Mouse (Mus musculus) brown adipose tissue, adult 24 weeks (tissue): ENCODE results near the gene Slc16a12. TPM values are rescaled to one million over a fixed set of nuclear protein-coding genes. Genes with fewer than 3 reads are reported as not detected.
A peak's percentile ranks its signal among the peaks of the same experiment; 100 is the strongest.

Experiments
- H3K27ac ChIP-seq: fragments of 200-500 bp; replicated peaks from 2 replicates; pipeline ENCODE4 v1.5.1; 2012; ENCODE audit warnings: low read depth, mild to moderate bottlenecking, low read length
- H3K4me1 ChIP-seq: fragments of 200-500 bp; 2 replicates; pipeline ENCODE4 v1.6.1; 2012; ENCODE audit warnings: low read length, mixed read lengths; ENCODE audit not compliant: control insufficient read depth, insufficient read depth, insufficient read length
- H3K4me3 ChIP-seq: fragments of 200-500 bp; 2 replicates; pipeline ENCODE4 v1.5.1; 2012; ENCODE audit warnings: low read depth, mild to moderate bottlenecking, low read length, moderate library complexity; ENCODE audit not compliant: insufficient read depth
- polyA plus RNA-seq: library from polyadenylated mRNA; stranded (reverse); fragments of >200 nt; gene quantifications from 2 replicates; pipeline ENCODE4 v1.2.4, GENCODE M21; 2012; ENCODE audit not compliant: missing spikeins, insufficient read depth, insufficient read length

The Slc16a12 gene
- polyA plus RNA-seq, 1 experiment = 0.99 TPM

DNA sequence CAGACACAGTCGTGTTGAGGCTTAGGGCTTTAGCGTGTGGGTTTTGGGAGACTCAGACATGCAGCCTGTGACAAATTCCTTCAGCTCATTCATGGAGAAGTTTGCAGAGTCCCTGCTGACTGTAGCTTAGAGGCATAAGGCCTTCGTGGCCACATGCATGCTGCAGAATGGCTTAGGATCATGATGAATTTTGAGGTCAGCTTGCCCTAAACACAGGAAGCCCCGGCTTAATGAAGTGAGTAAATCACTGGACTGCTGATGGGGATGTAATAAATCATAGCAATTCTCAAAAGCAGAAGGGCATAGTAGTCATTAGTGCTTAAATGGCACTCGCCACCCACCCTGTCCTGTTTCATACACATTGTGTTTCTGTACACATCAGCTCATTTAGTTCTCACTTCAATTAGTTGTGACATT, 32.8 kb downstream of the Slc16a12 start:
- Histone ChIP-seq H3K27ac (no peak overlapping the region), H3K4me1 (no peaks in the 10 kb centered on the region)

DNA sequence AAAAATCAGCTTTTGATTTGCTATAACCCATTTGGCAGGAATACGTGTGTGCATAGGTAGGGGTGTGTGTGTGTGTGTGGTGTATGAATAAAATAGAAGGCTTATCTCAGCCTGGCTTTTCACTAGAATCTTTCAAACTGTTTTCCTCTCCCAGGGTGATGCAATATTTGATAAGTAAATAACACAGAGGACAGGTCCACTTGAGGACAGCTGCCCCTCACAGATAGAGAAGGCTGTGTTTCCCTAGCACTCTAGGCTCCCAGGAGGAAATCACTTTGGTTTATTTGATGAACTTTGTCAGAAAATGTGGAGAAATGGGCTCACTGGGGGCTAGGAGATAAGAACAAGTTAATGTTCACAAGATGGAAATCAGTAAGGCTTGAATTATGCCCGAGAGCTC, 35.0 kb downstream of the Slc16a12 start:
- Histone ChIP-seq H3K4me1 (no peaks in the 10 kb centered on the region), H3K27ac (no peak overlapping the region), H3K4me3 (no peak overlapping the region)

More for the DNA sequence above, 32.8 kb downstream of the Slc16a12 start:
- no peak overlapping the region for H3K4me3 ChIP-seq

DNA sequence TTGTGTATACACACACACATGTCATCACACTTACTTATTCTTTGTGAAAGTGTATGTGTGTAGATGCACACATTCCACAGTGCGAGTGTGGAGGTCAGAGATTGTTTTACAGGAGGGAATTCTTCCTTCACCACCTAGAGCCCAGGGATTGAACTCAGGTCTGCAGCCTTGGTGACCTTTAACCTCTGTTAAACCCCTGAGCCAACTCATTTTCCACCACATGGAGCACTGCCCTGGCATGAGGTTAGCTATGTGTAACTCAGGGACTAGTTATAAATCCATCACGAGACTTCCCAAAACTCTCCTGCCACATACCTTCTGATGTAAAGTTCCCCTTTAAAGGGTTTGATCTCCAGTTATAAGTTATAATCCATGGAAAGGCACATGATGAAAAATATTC, 38.9 kb downstream of the Slc16a12 start:
- H3K27ac ChIP-seq = no peak overlapping the region
- H3K4me1 ChIP-seq = peaks cover 2% of the 10 kb centered on the region
- no peak overlapping the region for H3K4me3 ChIP-seq

DNA sequence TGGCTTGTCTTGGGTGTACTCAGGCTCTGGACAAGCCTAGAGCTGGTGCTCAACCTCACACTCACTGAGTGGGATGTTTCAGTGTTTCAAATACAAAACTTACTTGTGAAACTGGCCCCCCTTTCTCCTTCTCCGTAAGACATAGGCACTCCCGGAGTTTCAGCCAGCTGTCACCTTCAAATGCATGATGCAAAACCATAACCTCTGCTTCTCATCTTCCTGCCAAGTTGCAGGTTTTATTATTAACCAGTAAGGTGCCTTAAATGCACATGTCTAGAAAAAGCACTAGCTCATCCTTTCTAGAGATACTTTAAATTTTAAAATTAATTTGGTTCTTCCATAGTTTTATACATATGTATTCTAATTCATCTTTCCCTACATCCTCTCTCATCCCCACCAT, 39.5 kb downstream of the Slc16a12 start:
- H3K4me3 ChIP-seq = no peak overlapping the region
- no peak overlapping the region for H3K27ac ChIP-seq
- H3K4me1 ChIP-seq = peaks cover 2% of the 10 kb centered on the region

DNA sequence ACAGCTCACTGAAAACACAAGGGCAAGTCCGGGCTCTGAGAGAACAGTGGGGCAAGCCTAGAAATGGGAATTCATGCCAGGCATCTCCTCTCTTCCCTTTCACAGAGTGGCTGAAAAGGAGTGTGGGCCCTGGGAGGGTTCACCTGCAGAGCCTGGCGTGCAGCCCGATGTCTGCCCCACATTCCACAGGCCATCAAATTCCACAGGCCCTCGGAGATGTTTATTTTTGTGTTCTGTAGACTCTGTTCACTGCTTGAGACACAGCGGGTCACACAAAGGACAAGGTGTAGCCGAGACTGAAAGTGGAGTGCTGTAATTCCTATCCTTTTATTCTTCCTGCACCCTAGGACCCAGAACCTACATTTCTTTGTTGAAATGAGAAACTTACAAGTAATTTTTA, 40.8 kb downstream of the Slc16a12 start:
- no peak overlapping the region for H3K27ac ChIP-seq

DNA sequence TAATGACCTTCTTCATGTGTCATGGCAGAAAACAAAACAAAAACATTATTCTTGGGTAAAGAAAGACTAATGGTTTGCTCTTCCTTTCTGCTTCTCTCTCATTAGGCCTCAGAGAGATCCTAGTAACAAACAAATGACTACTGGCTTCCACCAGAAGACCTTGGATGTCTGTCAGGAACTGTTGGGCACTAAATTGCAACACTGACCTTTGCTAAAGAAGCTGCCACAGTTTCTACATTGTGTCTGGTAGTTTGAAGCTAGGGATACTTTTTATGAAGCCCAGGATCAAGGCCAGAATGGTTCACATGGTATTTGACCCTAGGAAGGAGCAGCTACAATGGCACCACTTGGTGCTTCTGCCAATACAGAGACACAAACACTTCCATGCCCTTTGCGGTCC, 41.9 kb downstream of the Slc16a12 start:
- Histone ChIP-seq H3K4me3 (no peak overlapping the region), H3K4me1 (peaks cover 2% of the 10 kb centered on the region), H3K27ac (0 out of 2 replicates have a peak overlapping the region, but pooled peaks have one; percentile 25)

More for the DNA sequence above, 40.8 kb downstream of the Slc16a12 start:
- H3K4me1 ChIP-seq = peaks cover 2% of the 10 kb centered on the region
- H3K4me3 ChIP-seq = no peak overlapping the region

DNA sequence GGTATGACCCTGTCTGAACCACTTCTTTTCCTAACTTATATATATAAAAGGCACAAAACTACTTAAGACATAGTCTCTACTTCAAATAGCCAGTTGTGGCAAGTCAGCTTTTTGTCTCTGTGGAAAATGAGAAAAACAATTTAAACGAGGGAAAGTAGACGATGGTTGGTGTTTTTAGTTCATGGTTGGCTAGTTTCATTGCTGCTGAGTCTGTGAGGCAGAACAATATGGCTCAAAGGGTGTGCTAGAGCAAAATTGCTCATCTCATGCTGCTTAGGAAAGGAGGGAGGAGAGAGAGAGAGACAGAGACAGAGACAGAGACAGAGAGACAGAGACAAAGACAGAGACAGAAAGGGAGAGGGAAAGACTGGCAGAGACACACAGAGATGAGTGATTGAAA, 47.8 kb downstream of the Slc16a12 start:
- no peak overlapping the region for H3K27ac ChIP-seq
- no peaks in the 10 kb centered on the region for H3K4me1 ChIP-seq
- H3K4me3 ChIP-seq = no peak overlapping the region

DNA sequence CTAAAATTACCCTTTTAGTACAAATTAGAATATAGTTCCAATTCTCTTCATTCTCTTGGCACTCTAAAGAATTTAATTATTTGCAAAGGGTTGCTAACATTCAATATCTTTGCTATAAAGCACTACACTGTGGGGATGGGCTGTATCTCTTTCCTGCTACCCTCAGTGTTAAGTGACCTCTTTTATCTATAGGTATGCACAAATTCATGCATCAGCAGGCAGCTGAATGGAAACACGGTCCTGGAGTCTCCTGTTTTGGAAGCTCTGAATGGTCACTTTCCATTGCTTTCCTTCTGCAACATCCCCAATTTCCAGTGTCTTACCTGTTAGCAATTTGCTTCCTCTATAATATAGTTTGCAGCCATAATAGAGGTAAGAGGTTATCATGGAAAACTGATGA, 48.2 kb downstream of the Slc16a12 start:
- H3K4me3 ChIP-seq = no peak overlapping the region
- H3K27ac ChIP-seq = no peak overlapping the region
- no peaks in the 10 kb centered on the region for H3K4me1 ChIP-seq

DNA sequence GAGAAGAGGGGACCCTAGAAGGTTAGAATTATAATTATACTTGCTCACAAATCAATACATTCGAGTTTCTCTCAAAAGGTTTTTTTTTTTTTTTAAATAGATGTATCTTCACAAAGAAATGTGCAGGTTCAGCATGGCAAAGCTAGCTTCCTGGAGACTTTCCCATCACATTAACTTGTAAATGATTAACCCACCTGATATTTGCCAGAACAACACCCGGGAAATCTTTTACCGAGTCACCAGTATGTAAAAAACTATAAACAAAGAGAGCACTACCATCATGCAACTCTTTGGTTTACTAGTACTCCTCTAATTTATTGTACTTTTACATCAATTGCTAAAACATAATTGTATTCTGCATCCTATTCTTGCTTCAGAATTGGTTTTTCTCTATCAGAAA, 48.7 kb downstream of the Slc16a12 start:
- no peak overlapping the region for H3K4me3 ChIP-seq
- no peak overlapping the region for H3K27ac ChIP-seq

DNA sequence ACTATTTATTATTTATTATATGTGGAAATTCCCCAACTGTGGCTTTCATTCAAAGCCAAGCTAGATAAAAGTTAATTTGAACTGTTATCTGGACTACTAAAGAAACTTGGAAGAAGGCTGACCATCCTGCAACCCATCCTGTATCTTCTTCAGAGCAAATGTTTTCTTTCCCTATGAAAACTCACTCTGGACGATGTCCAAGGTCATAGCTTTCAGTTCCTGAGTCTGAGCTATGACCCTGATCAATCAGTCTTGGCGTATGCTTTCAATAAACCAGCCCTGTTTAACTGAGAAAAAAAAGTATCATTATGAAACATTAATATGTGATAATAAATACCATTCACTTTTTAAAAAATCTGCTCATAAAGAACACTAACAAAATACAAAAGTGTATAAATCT, 49.6 kb downstream of the Slc16a12 start:
- H3K27ac ChIP-seq = no peak overlapping the region
- no peak overlapping the region for H3K4me3 ChIP-seq
- no peaks in the 10 kb centered on the region for H3K4me1 ChIP-seq

More for the DNA sequence above, 48.7 kb downstream of the Slc16a12 start:
- H3K4me1 ChIP-seq = no peaks in the 10 kb centered on the region

DNA sequence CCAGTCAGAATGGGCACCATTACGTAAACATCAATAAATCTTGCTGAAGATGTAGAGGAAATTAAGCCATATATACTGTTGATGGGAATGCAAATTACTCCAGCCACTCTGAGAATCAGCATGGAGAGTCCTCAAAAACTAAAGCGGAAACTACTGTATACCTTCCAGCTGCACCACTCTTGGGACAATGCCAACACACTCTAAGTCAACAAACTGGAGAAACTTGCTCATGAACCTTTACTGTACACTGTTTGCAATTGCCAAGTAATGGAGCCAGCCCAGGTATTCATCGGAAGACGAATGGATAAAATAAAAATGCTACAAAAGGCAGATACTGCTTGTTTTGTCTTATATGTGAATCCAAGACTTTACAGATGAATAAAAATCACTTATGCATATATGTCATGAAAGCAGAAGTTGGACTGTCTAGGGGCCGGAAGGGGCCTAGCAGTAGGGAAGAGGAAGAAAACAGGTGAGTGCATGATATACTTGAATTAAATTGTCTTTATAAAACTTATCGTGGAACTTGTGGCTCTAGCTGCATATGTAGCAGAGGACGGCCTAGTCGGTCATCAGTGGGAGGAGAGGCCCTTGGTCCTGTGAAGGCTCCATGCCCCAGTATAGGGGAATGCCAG, 50.6 kb downstream of the Slc16a12 start:
- H3K4me3 ChIP-seq = no peak overlapping the region
- H3K4me1 ChIP-seq = no peaks in the 10 kb centered on the region
- H3K27ac ChIP-seq = no peak overlapping the region

DNA sequence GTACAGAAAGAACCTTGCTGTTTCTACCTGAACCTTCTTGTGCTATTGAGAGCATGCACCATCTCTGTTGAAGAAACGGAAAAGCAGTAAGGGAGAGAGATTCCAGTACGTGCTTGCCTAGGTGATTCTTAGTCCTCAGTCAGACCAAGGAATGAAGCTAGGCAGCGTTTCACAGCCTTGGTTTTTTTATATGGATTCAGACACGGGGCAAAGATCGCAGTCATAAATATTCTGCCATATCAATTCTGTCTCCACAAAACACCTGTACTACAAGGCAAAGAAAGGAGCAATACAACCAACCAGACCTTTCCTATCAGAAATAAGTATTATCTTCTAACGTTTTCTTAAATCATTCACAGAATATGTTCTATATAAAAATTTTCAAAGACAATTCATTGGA, 55.7 kb downstream of the Slc16a12 start:
- no peak overlapping the region for H3K27ac ChIP-seq
- H3K4me3 ChIP-seq = no peak overlapping the region
- no peaks in the 10 kb centered on the region for H3K4me1 ChIP-seq

DNA sequence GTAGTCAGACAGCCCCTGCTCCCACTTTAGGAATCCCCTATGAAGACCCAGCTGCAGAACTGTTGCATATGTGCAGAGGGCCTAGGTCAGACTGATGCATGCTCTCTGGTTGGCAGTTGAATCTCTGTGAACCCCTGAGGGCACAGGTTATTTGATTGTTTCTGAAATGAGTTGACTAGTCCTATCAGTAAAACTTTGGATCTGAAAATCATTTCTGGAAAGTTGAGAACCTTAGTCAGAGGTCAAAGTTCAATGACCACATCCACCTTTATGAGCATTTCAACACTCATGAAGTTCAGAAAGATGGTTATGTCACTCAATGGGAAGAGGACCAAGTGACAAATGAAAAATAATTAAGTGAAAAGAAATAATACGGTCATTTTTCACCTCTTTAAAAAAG, 61.6 kb downstream of the Slc16a12 start:
- Histone ChIP-seq H3K27ac (no peak overlapping the region), H3K4me3 (no peak overlapping the region), H3K4me1 (no peaks in the 10 kb centered on the region)

DNA sequence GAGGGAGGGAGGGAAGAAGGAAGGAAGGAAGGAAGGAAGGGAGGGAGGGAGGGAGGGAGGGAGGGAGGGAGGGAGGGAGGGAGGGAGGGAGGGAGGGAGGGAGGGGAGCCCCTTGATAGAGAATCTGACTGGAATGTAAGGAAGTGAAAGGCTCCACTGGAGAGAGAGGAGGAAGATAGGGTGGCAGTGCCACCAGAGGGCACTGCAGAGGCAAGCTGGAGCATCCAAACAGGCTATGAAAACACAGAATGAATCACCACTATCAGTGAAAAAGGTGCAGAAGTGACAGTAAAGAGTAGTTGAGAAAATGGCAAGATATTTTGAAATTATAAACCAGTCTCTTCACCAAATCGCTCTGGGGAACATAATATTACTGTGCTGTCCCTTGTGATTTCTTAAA, 62.2 kb downstream of the Slc16a12 start:
- Histone ChIP-seq H3K4me3 (no peak overlapping the region), H3K27ac (no peak overlapping the region)

DNA sequence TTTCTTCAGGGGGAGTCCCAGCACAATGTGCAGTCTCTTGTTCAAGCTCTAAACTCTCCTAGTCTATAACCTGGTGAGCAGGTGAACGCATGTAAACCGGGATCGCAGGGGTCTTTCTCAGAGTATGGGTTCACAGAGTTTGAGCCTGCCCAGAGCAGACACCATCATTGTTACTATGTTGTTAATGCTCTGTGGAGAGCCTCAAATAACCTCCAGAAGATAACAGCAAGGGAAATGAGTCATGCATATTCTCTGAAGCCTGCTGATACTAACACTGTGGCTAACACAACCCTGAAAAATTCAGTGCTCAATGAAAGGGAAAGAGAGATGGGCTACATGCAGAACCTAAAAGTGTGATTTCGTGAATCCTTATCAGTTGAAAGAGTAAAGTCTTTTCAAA, 68.7 kb downstream of the Slc16a12 start:
- no peaks in the 10 kb centered on the region for H3K4me1 ChIP-seq
- no peak overlapping the region for H3K4me3 ChIP-seq
- H3K27ac ChIP-seq = no peak overlapping the region

More for the DNA sequence above, 62.2 kb downstream of the Slc16a12 start:
- H3K4me1 ChIP-seq = no peaks in the 10 kb centered on the region

DNA sequence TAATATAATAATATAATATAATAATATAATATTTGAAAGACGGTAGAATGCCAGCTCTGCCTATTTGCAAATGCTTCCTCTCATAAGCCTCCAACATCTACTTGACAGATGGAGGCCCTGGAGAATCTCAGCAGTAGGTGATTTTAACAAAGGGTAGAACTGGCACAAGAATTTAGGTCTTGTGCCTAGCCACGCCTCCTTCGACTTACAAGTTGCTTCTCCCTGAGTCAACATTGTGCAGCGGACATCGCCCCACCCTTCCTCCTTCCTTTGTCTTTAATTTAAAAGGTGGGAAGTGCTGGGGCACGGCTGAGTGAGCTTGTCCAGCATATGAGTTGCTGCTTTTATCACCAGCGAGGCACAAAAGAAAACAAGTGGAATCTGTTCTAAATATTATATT, 73.6 kb downstream of the Slc16a12 start:
- H3K4me1 ChIP-seq = no peaks in the 10 kb centered on the region
- no peak overlapping the region for H3K4me3 ChIP-seq
- no peak overlapping the region for H3K27ac ChIP-seq
